Mouse (Mus musculus): Measurements from ENCODE around the gene Stard8.

- TF ChIP-seq MAFK (IDR thresholded peaks at IDR 0.05; ENCODE audit: insufficient read depth, low read depth, low read length) (no peak), HCFC1 (IDR thresholded peaks at IDR 0.05; ENCODE audit: borderline replicate concordance, insufficient read depth, low read length) (no peak), ZNF384 (IDR thresholded peaks at IDR 0.05; ENCODE audit: low read depth, low read length) (no peak)
Observed at GRCm38 (mm10) chrX:99043275-99043674, 40.2 kb downstream of the Stard8 start.

Data from ES-E14 (cell line).